Mouse (Mus musculus) left cerebral cortex, adult 9 months (tissue): ENCODE measurements around the gene Gys1.
"Not testable (repeated sequence)": the region's sequence is repeated elsewhere in the genome, so short reads cannot be mapped to it uniquely, and the experiment has no call there.

Experiments used
- DNase-seq, 2 experiments: peaks; one replicate each; pipeline ENCODE4 v3.0.0; 2022; ENCODE audit warnings: low spot score in 2 of 2

The Gys1 gene

GRCm38 (mm10) chr7:45457204-45458060, 22.8 kb downstream of the Gys1 start:
- no peak for DNase-seq

GRCm38 (mm10) chr7:45458748-45459563, 24.3 kb downstream of the Gys1 start:
- peak in 1 of 2 experiments; percentile 68 for DNase-seq

- peak; percentile 95 to 98 for DNase-seq
Measured at GRCm38 (mm10) chr7:45459564-45460140, 25.0 kb downstream of the Gys1 start, which contains the start of gene Ftl1. Gene Ftl1, minus strand, starts transcription at chr7:45459884.

- DNase-seq, result no peak
Measured at GRCm38 (mm10) chr7:45460377-45460776, 25.7 kb downstream of the Gys1 start.

- DNase-seq, result peak in 1 of 2 experiments; percentile 49
Measured at GRCm38 (mm10) chr7:45460860-45461314, 26.2 kb downstream of the Gys1 start.

GRCm38 (mm10) chr7:45461326-45461725, 26.7 kb downstream of the Gys1 start:
- DNase-seq, result no peak

- DNase-seq, result no peak
Measured at GRCm38 (mm10) chr7:45461781-45462180, 27.1 kb downstream of the Gys1 start.

- no peak for DNase-seq
Measured at GRCm38 (mm10) chr7:45462325-45462724, 27.7 kb downstream of the Gys1 start.

GRCm38 (mm10) chr7:45462868-45463267, 28.2 kb downstream of the Gys1 start:
- DNase-seq, result not testable (repeated sequence)

- DNase-seq, result no peak
Measured at GRCm38 (mm10) chr7:45463987-45464778, 29.5 kb downstream of the Gys1 start.

- DNase-seq, result no peak
Measured at GRCm38 (mm10) chr7:45465112-45465511, 30.5 kb downstream of the Gys1 start.

GRCm38 (mm10) chr7:45465549-45465948, 30.9 kb downstream of the Gys1 start:
- no peak for DNase-seq

GRCm38 (mm10) chr7:45466283-45467089, 31.8 kb downstream of the Gys1 start, which contains the start of gene Bax:
Gene Bax, minus strand, starts transcription at chr7:45466898.
- DNase-seq, result peak; percentile 90 to 97

GRCm38 (mm10) chr7:45467090-45467670, 32.5 kb downstream of the Gys1 start:
- no peak for DNase-seq

- peak in 1 of 2 experiments; percentile 84 for DNase-seq
Measured at GRCm38 (mm10) chr7:45470869-45471268, 36.2 kb downstream of the Gys1 start.

- DNase-seq, result peak in 1 of 2 experiments; percentile 47
Measured at GRCm38 (mm10) chr7:45475291-45475969, 40.8 kb downstream of the Gys1 start.

- DNase-seq, result no peak
Measured at GRCm38 (mm10) chr7:45476453-45476852, 41.8 kb downstream of the Gys1 start.

GRCm38 (mm10) chr7:45477003-45477402, 42.4 kb downstream of the Gys1 start:
- DNase-seq, result peak in 1 of 2 experiments; percentile 62

- no peak for DNase-seq
Measured at GRCm38 (mm10) chr7:45478774-45479173, 44.1 kb downstream of the Gys1 start.
